Mouse (Mus musculus): ENCODE results near the gene Lrrc30. TPM values are rescaled to one million over a fixed set of nuclear protein-coding genes. Genes with fewer than 3 reads are reported as not detected.

Lrrc30 gene
- polyA plus RNA-seq, 1 experiment from 2014 or later: 0.12 TPM

- Histone ChIP-seq H3K36me3 (ENCODE audit: control insufficient read depth, insufficient read depth, low read length) (no peaks in the 10 kb centered on the region), H3K4me1 (ENCODE audit: control insufficient read depth, insufficient read depth, low read length) (0 out of 2 replicates have a peak, but pooled peaks cover 5% of the 10 kb centered on the region), H3K9me3 (ENCODE audit: control insufficient read depth, low read length) (no peaks in the 10 kb centered on the region), H3K27me3 (ENCODE audit: control insufficient read depth, insufficient read depth, low read length) (no peaks in the 10 kb centered on the region), H3K4me2 (replicated peaks; ENCODE audit: low read depth, low read length) (no peak overlapping the region), H3K9ac (ENCODE audit: low read depth, low read length) (no peak overlapping the region), H3K4me3 (ENCODE audit: low read length) (no peak overlapping the region), H3K27ac (ENCODE audit: low read depth, low read length) (no peak overlapping the region)
- no peak for ATAC-seq (ENCODE audit: low FRiP score, low TSS enrichment)
- 78% methylated on average over 2 of the region's 2 CpGs for WGBS
Observed at GRCm38 (mm10) chr17:67636951-67637350, 4.4 kb upstream of the Lrrc30 start.

GRCm38 (mm10) chr17:67636304-67636703 lies 3.8 kb upstream of the Lrrc30 start:
- no peak overlapping the region for H3K4me3 ChIP-seq (ENCODE audit: low read length)
- H3K9me3 ChIP-seq (ENCODE audit: control insufficient read depth, low read length): no peaks in the 10 kb centered on the region
- H3K27me3 ChIP-seq (ENCODE audit: control insufficient read depth, insufficient read depth, low read length): no peaks in the 10 kb centered on the region
- no peaks in the 10 kb centered on the region for H3K36me3 ChIP-seq (ENCODE audit: control insufficient read depth, insufficient read depth, low read length)
- H3K27ac ChIP-seq (ENCODE audit: low read depth, low read length): no peak overlapping the region
- 67% methylated on average over 3 of the region's 3 CpGs for WGBS
- no peak overlapping the region for H3K9ac ChIP-seq (ENCODE audit: low read depth, low read length)
- no peak overlapping the region for H3K4me2 ChIP-seq (replicated peaks; ENCODE audit: low read depth, low read length)
- H3K4me1 ChIP-seq (ENCODE audit: control insufficient read depth, insufficient read depth, low read length): 0 out of 2 replicates have a peak, but pooled peaks cover 5% of the 10 kb centered on the region
- no peak for ATAC-seq (ENCODE audit: low FRiP score, low TSS enrichment)

GRCm38 (mm10) chr17:67629746-67630145 lies 2.8 kb downstream of the Lrrc30 start:
- no peak overlapping the region for H3K9ac ChIP-seq (ENCODE audit: low read depth, low read length)
- H3K36me3 ChIP-seq (ENCODE audit: control insufficient read depth, insufficient read depth, low read length): no peaks in the 10 kb centered on the region
- peaks cover 8% of the 10 kb centered on the region; the same call in 1 of the 2 replicates for H3K4me1 ChIP-seq (ENCODE audit: control insufficient read depth, insufficient read depth, low read length)
- no peak overlapping the region for H3K4me3 ChIP-seq (ENCODE audit: low read length)
- WGBS: 29% methylated on average over 3 of the region's 3 CpGs
- H3K4me2 ChIP-seq (replicated peaks; ENCODE audit: low read depth, low read length): no peak overlapping the region
- no peak for ATAC-seq (ENCODE audit: low FRiP score, low TSS enrichment)
- no peaks in the 10 kb centered on the region for H3K27me3 ChIP-seq (ENCODE audit: control insufficient read depth, insufficient read depth, low read length)
- no peaks in the 10 kb centered on the region for H3K9me3 ChIP-seq (ENCODE audit: control insufficient read depth, low read length)
- H3K27ac ChIP-seq (ENCODE audit: low read depth, low read length): no peak overlapping the region

GRCm38 (mm10) chr17:67629211-67629657 lies 3.3 kb downstream of the Lrrc30 start:
- no peak for ATAC-seq (ENCODE audit: low FRiP score, low TSS enrichment)
- Histone ChIP-seq H3K9ac (ENCODE audit: low read depth, low read length) (no peak overlapping the region), H3K9me3 (ENCODE audit: control insufficient read depth, low read length) (no peaks in the 10 kb centered on the region), H3K4me2 (replicated peaks; ENCODE audit: low read depth, low read length) (no peak overlapping the region), H3K36me3 (ENCODE audit: control insufficient read depth, insufficient read depth, low read length) (no peaks in the 10 kb centered on the region), H3K4me3 (ENCODE audit: low read length) (no peak overlapping the region), H3K27me3 (ENCODE audit: control insufficient read depth, insufficient read depth, low read length) (no peaks in the 10 kb centered on the region), H3K4me1 (ENCODE audit: control insufficient read depth, insufficient read depth, low read length) (peaks cover 8% of the 10 kb centered on the region; the same call in 1 of the 2 replicates), H3K27ac (ENCODE audit: low read depth, low read length) (no peak overlapping the region)
- WGBS: 19% methylated on average over 13 of the region's 13 CpGs

- H3K9ac ChIP-seq (ENCODE audit: low read depth, low read length): no peak overlapping the region
- no peak overlapping the region for H3K27ac ChIP-seq (ENCODE audit: low read depth, low read length)
- H3K4me1 ChIP-seq (ENCODE audit: control insufficient read depth, insufficient read depth, low read length): peaks cover 8% of the 10 kb centered on the region; the same call in 1 of the 2 replicates
- no peaks in the 10 kb centered on the region for H3K36me3 ChIP-seq (ENCODE audit: control insufficient read depth, insufficient read depth, low read length)
- ATAC-seq (ENCODE audit: low FRiP score, low TSS enrichment): no peak
- no peak overlapping the region for H3K4me3 ChIP-seq (ENCODE audit: low read length)
- H3K9me3 ChIP-seq (ENCODE audit: control insufficient read depth, low read length): no peaks in the 10 kb centered on the region
- WGBS: 89% methylated on average over 15 of the region's 15 CpGs
- no peak overlapping the region for H3K4me2 ChIP-seq (replicated peaks; ENCODE audit: low read depth, low read length)
- no peaks in the 10 kb centered on the region for H3K27me3 ChIP-seq (ENCODE audit: control insufficient read depth, insufficient read depth, low read length)
Observed at GRCm38 (mm10) chr17:67628475-67628874, 4.0 kb downstream of the Lrrc30 start.

- Histone ChIP-seq H3K9ac (ENCODE audit: low read depth, low read length) (no peak overlapping the region), H3K4me3 (ENCODE audit: low read length) (no peak overlapping the region), H3K4me2 (replicated peaks; ENCODE audit: low read depth, low read length) (no peak overlapping the region), H3K27me3 (ENCODE audit: control insufficient read depth, insufficient read depth, low read length) (no peaks in the 10 kb centered on the region), H3K9me3 (ENCODE audit: control insufficient read depth, low read length) (no peaks in the 10 kb centered on the region), H3K27ac (ENCODE audit: low read depth, low read length) (no peak overlapping the region), H3K4me1 (ENCODE audit: control insufficient read depth, insufficient read depth, low read length) (peaks cover 10% of the 10 kb centered on the region; the same call in 1 of the 2 replicates), H3K36me3 (ENCODE audit: control insufficient read depth, insufficient read depth, low read length) (no peaks in the 10 kb centered on the region)
- ATAC-seq (ENCODE audit: low FRiP score, low TSS enrichment): no peak
- WGBS: 88% methylated on average over 5 of the region's 5 CpGs
Observed at GRCm38 (mm10) chr17:67625431-67625830, 7.1 kb downstream of the Lrrc30 start.

GRCm38 (mm10) chr17:67619001-67619400 lies 13.5 kb downstream of the Lrrc30 start:
- no peak for ATAC-seq (ENCODE audit: low FRiP score, low TSS enrichment)
- Histone ChIP-seq H3K9ac (ENCODE audit: low read depth, low read length) (no peak overlapping the region), H3K36me3 (ENCODE audit: control insufficient read depth, insufficient read depth, low read length) (no peaks in the 10 kb centered on the region), H3K4me1 (ENCODE audit: control insufficient read depth, insufficient read depth, low read length) (0 out of 2 replicates have a peak, but pooled peaks cover 2% of the 10 kb centered on the region), H3K4me3 (ENCODE audit: low read length) (no peak overlapping the region), H3K27me3 (ENCODE audit: control insufficient read depth, insufficient read depth, low read length) (no peaks in the 10 kb centered on the region), H3K27ac (ENCODE audit: low read depth, low read length) (no peak overlapping the region), H3K9me3 (ENCODE audit: control insufficient read depth, low read length) (no peaks in the 10 kb centered on the region), H3K4me2 (replicated peaks; ENCODE audit: low read depth, low read length) (no peak overlapping the region)
- 86% methylated on average over 7 of the region's 7 CpGs for WGBS

GRCm38 (mm10) chr17:67614381-67614780 lies 18.1 kb downstream of the Lrrc30 start:
- no peaks in the 10 kb centered on the region for H3K36me3 ChIP-seq (ENCODE audit: control insufficient read depth, insufficient read depth, low read length)
- H3K9ac ChIP-seq (ENCODE audit: low read depth, low read length): no peak overlapping the region
- H3K4me1 ChIP-seq (ENCODE audit: control insufficient read depth, insufficient read depth, low read length): no peaks in the 10 kb centered on the region
- H3K4me2 ChIP-seq (replicated peaks; ENCODE audit: low read depth, low read length): no peak overlapping the region
- H3K4me3 ChIP-seq (ENCODE audit: low read length): no peak overlapping the region
- no peak for ATAC-seq (ENCODE audit: low FRiP score, low TSS enrichment)
- H3K9me3 ChIP-seq (ENCODE audit: control insufficient read depth, low read length): no peaks in the 10 kb centered on the region
- H3K27me3 ChIP-seq (ENCODE audit: control insufficient read depth, insufficient read depth, low read length): no peaks in the 10 kb centered on the region
- H3K27ac ChIP-seq (ENCODE audit: low read depth, low read length): no peak overlapping the region
- WGBS: 82% methylated on average over 5 of the region's 5 CpGs

- H3K4me3 ChIP-seq (ENCODE audit: low read length): no peak overlapping the region
- H3K4me2 ChIP-seq (replicated peaks; ENCODE audit: low read depth, low read length): no peak overlapping the region
- H3K36me3 ChIP-seq (ENCODE audit: control insufficient read depth, insufficient read depth, low read length): no peaks in the 10 kb centered on the region
- no peaks in the 10 kb centered on the region for H3K9me3 ChIP-seq (ENCODE audit: control insufficient read depth, low read length)
- 77% methylated on average over 1 of the region's 1 CpGs for WGBS
- no peaks in the 10 kb centered on the region for H3K4me1 ChIP-seq (ENCODE audit: control insufficient read depth, insufficient read depth, low read length)
- ATAC-seq (ENCODE audit: low FRiP score, low TSS enrichment): no peak
- H3K27ac ChIP-seq (ENCODE audit: low read depth, low read length): no peak overlapping the region
- no peak overlapping the region for H3K9ac ChIP-seq (ENCODE audit: low read depth, low read length)
- no peaks in the 10 kb centered on the region for H3K27me3 ChIP-seq (ENCODE audit: control insufficient read depth, insufficient read depth, low read length)
Observed at GRCm38 (mm10) chr17:67612576-67612975, 19.9 kb downstream of the Lrrc30 start.
